Mouse (Mus musculus) adrenal gland, adult 18-20 months (tissue): ENCODE results near the gene Tmem259. TPM values are rescaled to one million over a fixed set of nuclear protein-coding genes. Genes with fewer than 3 reads are reported as not detected.
A peak's percentile ranks its signal among the peaks of the same experiment; 100 is the strongest.

Experiments
- DNase-seq, 2 experiments: peaks; one replicate each; pipeline ENCODE4 v3.0.0; 2021 to 2022; ENCODE audit warnings: low spot score in 2 of 2
- total RNA-seq, 2 experiments: library from RNA; stranded (reverse); gene quantifications; 1 replicate in 1 of 2; 2 replicates in 1 of 2; pipeline ENCODE4 v1.2.3; 2021

The Tmem259 gene
- total RNA-seq, 2 experiments from 2014 or later = 140 to 144 TPM

DNA sequence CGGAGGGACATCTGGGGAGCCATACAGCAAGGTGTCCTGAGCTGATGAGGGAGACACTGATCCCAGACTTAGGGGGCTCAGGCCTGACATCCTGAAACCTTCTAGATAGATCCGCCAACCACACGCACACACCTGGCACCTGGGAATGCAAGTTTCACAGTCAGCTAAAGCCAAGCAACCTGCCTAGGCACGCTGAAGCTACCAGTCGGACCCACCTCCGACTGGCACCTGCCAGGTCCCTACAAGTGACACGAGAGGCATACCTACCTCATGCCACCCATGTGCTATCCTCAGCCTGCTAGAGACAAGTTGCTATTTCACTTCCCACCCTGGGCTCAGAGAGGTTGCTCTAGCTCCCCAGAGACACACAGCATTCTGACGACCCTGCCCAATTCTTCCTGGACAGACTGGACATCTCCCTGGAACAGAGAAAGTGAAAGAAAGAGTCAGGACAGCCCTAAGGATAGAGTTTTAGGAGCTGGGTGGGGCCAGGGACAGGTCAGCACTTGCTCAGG, 5.2 kb upstream of the Tmem259 start:
- DNase-seq = no peak

- peak; percentile 49 to 63 for DNase-seq
Observed at GRCm38 (mm10) chr10:79988506-79989271, 4.6 kb upstream of the Tmem259 start, which contains the start of gene Cnn2. Gene Cnn2 (plus strand): TSS chr10:79988584.

DNA sequence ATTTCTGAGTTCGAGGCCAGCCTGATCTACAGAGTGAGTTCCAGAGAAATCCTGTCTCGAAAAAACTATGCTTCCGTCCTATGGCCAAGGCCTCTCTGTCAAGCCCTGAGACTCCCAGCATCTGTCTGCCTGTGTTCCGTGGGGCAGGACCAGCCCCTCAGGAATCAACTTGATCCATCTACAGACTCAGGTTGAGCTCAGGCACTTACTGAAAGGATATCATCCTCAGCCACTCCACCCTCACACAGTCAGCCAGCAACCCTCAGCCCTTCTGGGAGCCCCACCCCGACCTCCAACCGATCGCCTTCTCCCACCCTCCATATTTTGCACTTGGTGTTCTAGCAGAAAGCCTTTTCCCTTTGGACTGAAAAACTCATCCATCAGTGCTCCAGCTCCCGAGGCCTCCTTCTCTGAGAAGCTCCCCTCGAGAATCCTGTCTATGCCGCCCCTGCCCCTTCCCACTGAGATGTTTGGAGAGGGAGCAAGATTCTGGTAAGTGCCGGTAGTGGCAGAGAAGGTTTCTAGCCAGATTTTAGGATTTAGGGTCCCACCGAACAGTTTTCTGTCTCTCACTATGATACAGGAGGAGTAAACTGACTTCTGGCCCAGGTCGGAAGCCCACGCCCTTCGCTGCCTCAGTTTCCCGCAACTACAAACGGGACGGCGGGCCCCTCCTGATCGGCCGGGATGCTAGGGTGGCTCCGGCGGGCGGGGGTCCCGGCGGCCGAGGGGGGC, 3.8 kb upstream of the Tmem259 start:
- DNase-seq = no peak

DNA sequence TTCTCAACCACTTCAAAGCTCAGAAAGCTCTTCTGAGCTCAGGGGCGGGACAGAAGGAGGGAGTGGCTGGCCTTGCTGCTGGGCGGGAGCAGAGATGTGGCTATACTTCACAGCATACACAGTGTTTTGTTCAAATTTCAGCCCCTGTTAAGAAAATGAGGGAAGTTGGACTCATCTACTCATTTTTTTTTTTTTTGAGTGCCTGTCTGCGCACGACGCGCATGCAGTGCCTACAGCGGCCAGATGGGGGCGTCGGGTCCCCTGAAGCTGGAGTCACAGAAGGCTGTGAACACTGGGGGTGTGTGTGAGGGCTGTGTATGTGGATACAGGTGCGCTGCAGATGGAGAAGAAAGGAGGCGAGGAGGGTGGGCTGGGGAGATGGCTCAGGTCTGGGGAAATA, 2.8 kb upstream of the Tmem259 start:
- peak; percentile 74 to 86 for DNase-seq

DNA sequence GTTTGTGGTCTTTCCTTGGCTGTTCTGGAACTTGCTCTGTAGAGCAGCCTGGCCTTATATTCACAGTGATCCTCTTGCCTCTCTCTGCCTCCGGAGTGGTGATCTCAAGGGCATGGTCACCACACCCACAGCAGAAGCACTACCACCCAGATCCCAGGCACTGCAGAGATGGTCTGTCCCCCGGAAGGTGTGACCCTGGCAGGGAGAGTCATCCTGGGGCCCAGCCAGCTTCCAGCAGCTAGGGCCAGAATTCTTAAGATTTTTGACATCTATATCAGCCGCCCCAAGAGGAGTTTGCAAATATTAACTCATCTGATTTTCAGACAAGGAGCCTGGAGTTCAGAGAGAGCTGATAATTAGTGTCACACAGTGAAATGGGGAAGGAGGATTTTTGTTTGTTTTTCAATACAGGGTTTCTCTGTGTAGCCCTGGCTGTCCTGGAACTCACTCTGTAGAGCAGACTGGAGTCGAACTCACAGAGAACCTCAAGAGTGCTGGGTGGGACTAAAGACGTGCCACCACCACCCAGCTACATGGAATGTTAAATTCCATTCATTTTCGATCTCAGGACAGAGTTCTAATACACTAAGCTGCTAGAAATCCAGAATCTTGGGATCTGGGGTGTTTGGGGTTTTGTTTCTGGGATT, 2.2 kb upstream of the Tmem259 start:
- peak; percentile 54 to 60 for DNase-seq

DNA sequence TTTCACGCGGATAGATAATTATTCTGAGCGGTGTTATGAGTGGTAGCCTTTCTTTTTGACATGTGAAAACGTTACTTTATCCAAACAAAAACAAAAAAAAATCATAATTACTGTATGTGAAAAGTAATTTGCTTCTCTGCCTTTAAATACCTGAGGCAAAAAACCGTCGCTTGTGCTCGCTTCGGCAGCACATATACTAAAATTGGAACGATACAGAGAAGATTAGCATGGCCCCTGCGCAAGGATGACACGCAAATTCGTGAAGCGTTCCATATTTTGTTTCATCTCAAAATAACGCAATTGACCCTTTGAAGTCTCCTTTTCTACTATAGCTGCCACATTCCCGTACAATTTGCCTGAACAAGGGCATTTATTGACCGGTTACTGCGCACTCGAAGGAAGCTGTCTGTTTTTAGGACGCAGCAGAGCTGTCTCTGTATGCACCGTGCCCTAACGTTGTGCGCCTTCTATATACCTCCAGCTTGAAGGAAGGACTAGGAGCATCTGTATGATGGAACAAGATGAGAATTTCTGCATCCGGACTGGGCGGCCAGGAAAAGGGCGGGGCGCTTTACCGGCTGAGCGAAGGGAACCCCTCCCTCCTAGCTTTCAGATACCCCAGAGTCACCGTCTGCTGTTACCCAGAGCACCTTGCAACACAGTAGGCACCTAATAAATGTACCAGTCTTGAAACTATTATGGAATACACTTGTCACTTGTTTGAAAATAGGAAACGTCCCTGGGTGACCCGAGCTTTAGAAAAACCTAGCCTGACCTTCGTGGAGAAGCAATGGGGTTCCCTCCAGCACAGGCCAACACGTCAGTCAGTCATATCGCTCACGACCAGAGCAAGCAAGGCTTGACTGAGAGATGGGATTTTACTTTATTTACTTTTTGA, 1.5 kb upstream of the Tmem259 start:
- peak in 1 of 2 experiments; percentile 37 for DNase-seq

- peak; percentile 80 to 84 for DNase-seq
Observed at GRCm38 (mm10) chr10:79984871-79985270, 741 bp upstream of the Tmem259 start.

- DNase-seq = peak; percentile 60 to 70
Observed at GRCm38 (mm10) chr10:79983670-79984069, 460 bp downstream of the Tmem259 start.

DNA sequence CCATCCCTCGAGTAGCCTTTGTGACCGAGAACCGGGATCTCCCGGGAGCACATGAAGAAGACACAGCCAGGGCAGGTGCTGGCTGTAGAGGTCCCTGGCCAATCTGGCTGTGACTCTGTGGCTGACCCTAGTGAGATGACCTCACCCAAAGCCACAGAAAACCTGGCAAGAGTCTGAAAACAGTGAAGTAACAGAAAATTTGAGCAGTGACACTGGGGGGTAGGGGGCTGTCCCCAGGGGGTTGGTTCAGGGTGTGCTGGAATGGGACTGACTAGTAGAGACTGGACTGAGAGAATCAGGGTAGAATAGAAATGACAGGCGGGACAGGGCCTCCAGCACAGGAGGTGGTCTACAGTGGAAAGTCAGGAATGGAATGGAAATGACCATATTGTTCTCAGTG, 925 bp downstream of the Tmem259 start:
- DNase-seq = no peak

GRCm38 (mm10) chr10:79979401-79980155, 4.6 kb downstream of the Tmem259 start:
- no peak for DNase-seq

- DNase-seq = no peak
Observed at GRCm38 (mm10) chr10:79978061-79978460, 6.1 kb downstream of the Tmem259 start.

DNA sequence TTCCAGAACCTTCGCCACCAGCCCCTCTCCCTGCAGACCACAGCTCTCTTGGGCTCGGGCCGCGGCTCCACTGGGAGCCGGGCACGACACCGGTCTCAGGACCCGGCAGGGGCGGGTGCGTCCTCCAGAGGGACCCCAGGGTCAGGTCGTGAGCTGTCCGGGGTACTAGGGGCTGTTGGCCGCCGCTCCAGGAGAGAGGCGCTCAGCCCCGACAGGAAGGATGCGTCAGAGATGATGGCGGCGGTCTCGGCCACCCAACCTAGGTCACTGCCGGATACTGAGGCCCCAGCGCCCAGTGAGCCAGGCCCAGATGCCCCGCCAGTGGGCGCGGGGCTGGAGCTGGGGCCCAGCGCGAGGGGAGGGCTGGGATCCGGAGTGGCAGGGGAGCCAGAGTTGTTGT, 6.8 kb downstream of the Tmem259 start:
- no peak for DNase-seq

GRCm38 (mm10) chr10:79976722-79977107, 7.4 kb downstream of the Tmem259 start:
- DNase-seq = no peak

DNA sequence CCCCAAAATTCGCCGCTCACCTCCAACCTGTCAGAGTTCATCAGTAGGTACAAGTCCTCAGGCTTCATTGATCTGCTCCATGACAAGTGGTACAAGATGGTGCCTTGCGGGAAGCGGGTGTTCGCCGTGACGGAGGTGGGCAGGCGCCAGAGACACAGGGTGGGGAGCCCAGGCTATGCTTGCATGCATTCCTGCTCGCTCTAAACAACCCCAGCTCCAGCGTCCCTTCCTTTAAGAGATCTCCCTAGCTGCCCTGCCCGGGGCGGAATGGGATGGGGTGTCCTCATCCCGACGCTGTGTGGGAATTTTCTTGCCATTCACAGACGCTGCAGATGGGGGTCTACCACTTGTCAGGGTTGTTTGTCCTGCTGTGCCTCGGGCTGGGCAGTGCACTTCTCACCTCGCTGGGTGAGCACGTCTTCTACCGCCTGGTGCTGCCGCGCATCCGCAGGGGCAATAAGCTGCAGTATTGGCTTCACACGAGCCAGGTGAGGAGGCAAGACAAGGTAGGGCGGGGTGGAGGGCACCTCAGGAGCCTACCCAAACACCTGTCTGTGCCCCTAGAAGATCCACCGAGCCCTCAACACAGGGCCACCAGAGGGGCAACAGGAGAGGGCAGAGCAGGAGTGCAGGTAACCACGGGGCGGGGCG, 7.9 kb downstream of the Tmem259 start:
- no peak for DNase-seq

DNA sequence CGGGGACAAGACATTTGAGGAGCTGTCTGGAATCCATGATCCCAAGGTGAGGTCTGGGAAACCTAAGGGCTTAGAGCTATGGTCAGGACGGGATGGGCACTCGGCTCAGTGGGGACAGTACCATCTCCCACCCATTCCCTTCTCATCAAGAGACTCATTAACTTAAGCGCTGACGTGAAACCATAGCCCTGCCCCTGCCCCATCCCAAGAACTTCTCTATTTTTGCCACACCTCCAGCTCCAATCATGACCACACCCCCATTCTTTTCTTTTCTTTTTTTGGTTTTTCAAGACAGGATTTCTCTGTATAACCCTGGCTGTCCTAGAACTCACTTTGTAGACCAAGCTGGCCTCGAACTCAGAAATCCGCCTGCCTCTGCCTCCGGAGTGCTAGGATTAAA, 9.5 kb downstream of the Tmem259 start:
- DNase-seq = no peak

DNA sequence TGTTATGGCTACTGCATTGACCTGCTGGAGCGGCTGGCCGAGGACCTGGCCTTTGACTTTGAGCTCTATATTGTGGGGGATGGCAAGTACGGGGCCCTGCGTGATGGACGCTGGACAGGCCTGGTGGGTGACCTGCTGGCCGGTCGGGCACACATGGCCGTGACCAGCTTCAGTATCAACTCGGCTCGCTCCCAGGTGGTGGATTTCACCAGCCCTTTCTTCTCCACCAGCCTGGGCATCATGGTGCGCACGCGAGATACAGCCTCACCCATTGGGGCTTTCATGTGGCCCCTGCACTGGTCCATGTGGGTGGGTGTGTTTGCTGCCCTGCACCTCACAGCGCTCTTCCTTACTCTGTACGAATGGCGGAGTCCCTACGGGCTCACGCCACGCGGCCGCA, 10.0 kb downstream of the Tmem259 start:
- no peak for DNase-seq

DNA sequence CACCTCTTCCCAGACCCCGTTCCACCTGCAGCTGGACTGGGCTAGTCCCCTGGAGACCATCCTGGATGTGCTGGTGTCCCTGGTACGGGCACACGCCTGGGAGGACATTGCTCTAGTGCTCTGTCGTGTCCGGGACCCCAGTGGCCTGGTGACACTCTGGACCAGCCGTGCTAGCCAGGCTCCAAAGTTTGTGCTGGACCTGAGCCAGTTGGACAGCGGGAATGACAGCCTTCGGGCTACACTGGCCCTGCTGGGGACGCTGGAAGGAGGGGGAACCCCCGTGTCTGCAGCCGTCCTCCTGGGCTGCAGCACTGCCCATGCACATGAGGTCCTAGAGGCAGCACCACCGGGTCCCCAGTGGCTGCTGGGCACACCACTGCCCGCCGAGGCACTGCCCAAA, 11.3 kb downstream of the Tmem259 start:
- no peak for DNase-seq

GRCm38 (mm10) chr10:79971183-79971497, 13.0 kb downstream of the Tmem259 start:
- DNase-seq = no peak

- DNase-seq = no peak
Observed at GRCm38 (mm10) chr10:79970415-79971182, 13.5 kb downstream of the Tmem259 start, which contains the start of gene Grin3b. Gene Grin3b (plus strand): TSS chr10:79970715.
